Mouse (Mus musculus) midbrain, postnatal 0 days (tissue): Measurements from ENCODE around the gene Jam3. TPM values are rescaled to one million over a fixed set of nuclear protein-coding genes. Genes with fewer than 3 reads are reported as not detected.

Source experiments
- ATAC-seq: fragments of 200-750 bp; cut with Nextera tagmentation; 2 replicates; pipeline ENCODE4 v1.8.0; 2017; ENCODE audit warnings: moderate number of reproducible peaks, mild to moderate bottlenecking, moderate TSS enrichment, moderate library complexity; ENCODE audit not compliant: low FRiP score
- DNase-seq: peaks from one replicate; pipeline ENCODE4 v3.0.0-alpha.2; 2015; ENCODE audit warnings: low spot score
- H3K27ac ChIP-seq: fragments of 300-500 bp; sonication (generic); 2 replicates; pipeline ENCODE4 v1.5.1; 2014; ENCODE audit warnings: low read depth, mild to moderate bottlenecking, low read length, mixed read lengths
- H3K27me3 ChIP-seq: fragments of 300-500 bp; sonication (generic); 2 replicates; pipeline ENCODE4 v1.6.1; 2014; ENCODE audit warnings: low read length, control low read depth, mixed read lengths; ENCODE audit not compliant: insufficient read depth
- H3K36me3 ChIP-seq: fragments of 300-500 bp; sonication (generic); 2 replicates; pipeline ENCODE4 v1.6.1; 2014; ENCODE audit warnings: low read length, control low read depth, mixed read lengths; ENCODE audit not compliant: insufficient read depth
- H3K4me1 ChIP-seq: fragments of 300-500 bp; sonication (generic); 2 replicates; pipeline ENCODE4 v1.6.1; 2014; ENCODE audit warnings: mild to moderate bottlenecking, control low read depth, antibody characterized with exemption, low read length, mixed read lengths; ENCODE audit not compliant: insufficient read depth
- H3K4me2 ChIP-seq: fragments of 300-500 bp; sonication (generic); 2 replicates; pipeline ENCODE4 v1.6.1; 2014; ENCODE audit warnings: low read depth, mild to moderate bottlenecking, low read length, mixed read lengths; ENCODE audit not compliant: poor library complexity, severe bottlenecking
- H3K4me3 ChIP-seq: fragments of 300-500 bp; sonication (generic); 2 replicates; pipeline ENCODE4 v1.5.1; 2014; ENCODE audit warnings: low read depth, mild to moderate bottlenecking, low read length, moderate library complexity
- H3K9ac ChIP-seq: fragments of 300-500 bp; sonication (generic); replicated peaks from 2 replicates; pipeline ENCODE4 v1.6.1; 2014; ENCODE audit warnings: mild to moderate bottlenecking, low read length, moderate library complexity, mixed read lengths; ENCODE audit not compliant: poor library complexity, severe bottlenecking
- H3K9me3 ChIP-seq: fragments of 300-500 bp; sonication (generic); 2 replicates; pipeline ENCODE4 v1.6.1; 2016; ENCODE audit warnings: low read length, control low read depth
- CTCF ChIP-seq: IDR thresholded peaks from 2 replicates; pipeline ENCODE4 v1.5.1; 2016; ENCODE audit warnings: antibody characterized with exemption, mild to moderate bottlenecking
- WGBS: fragments of 180-500 bp; shearing (Covaris S2); extraction: QIAGEN DNeasy Blood & Tissue Kit; methylation state at CpG from one replicate; pipeline ENCODE4 v1.1.7; 2014; 5-methylcytosine and 5-hydroxymethylcytosine counted together
- polyA plus RNA-seq: library from polyadenylated mRNA; unstranded; fragments of >200 nt; fragmentation: Nextera tagmentation; extraction: Ambion mirVana; gene quantifications from 2 replicates; pipeline ENCODE4 v1.2.1, GENCODE M21; 2015
- total RNA-seq: library from RNA; depleted of rRNA; stranded (reverse); fragments of >200 nt; gene quantifications from 2 replicates; pipeline ENCODE4 v1.2.3, GENCODE M21; 2014

Gene Jam3
- total and polyA plus RNA-seq, 2 experiments from 2014 or later, result 20.6 to 29.2 TPM

- Histone ChIP-seq H3K4me2 (no peak overlapping the region), H3K4me3 (no peak overlapping the region), H3K9me3 (no peaks in the 10 kb centered on the region), H3K4me1 (peaks cover 16% of the 10 kb centered on the region), H3K27me3 (no peaks in the 10 kb centered on the region), H3K36me3 (no peaks in the 10 kb centered on the region), H3K9ac (no peak overlapping the region), H3K27ac (peak overlapping the region; percentile 44)
- no peak for ATAC-seq
- DNase-seq, result no peak
- 57% methylated on average over 10 of the region's 10 CpGs for WGBS
- no peak for TF ChIP-seq CTCF
Measured at GRCm38 (mm10) chr9:27192761-27193591, 37.8 kb upstream of the Jam3 start.

GRCm38 (mm10) chr9:27192001-27192760 is 37.0 kb upstream of the Jam3 start:
- TF ChIP-seq CTCF, result no peak
- Histone ChIP-seq H3K36me3 (no peaks in the 10 kb centered on the region), H3K9me3 (no peaks in the 10 kb centered on the region), H3K27me3 (no peaks in the 10 kb centered on the region), H3K4me3 (peak overlapping the region; percentile 14), H3K27ac (peak overlapping the region; percentile 44), H3K4me1 (peaks cover 16% of the 10 kb centered on the region), H3K4me2 (peak overlapping the region; percentile 47), H3K9ac (0 out of 2 replicates have a peak overlapping the region, but pooled peaks have one; percentile 13)
- peak; percentile 93 for DNase-seq
- ATAC-seq, result peak; percentile 93
- 3% methylated on average over 14 of the region's 14 CpGs for WGBS

GRCm38 (mm10) chr9:27191501-27191981 is 36.3 kb upstream of the Jam3 start:
- DNase-seq (peak; percentile 85), ATAC-seq (peak; percentile 56)
- WGBS, result 6% methylated on average over 7 of the region's 7 CpGs
- Histone ChIP-seq H3K9ac (0 out of 2 replicates have a peak overlapping the region, but pooled peaks have one; percentile 13), H3K27ac (peak overlapping the region; percentile 44), H3K9me3 (no peaks in the 10 kb centered on the region), H3K36me3 (no peaks in the 10 kb centered on the region), H3K4me3 (peak overlapping the region; percentile 14), H3K4me2 (peak overlapping the region; percentile 47), H3K4me1 (peaks cover 16% of the 10 kb centered on the region), H3K27me3 (no peaks in the 10 kb centered on the region)
- TF ChIP-seq CTCF, result no peak

GRCm38 (mm10) chr9:27190461-27190860 is 35.2 kb upstream of the Jam3 start:
- no peak overlapping the region for H3K9ac ChIP-seq
- no peak overlapping the region for H3K4me2 ChIP-seq
- 81% methylated on average over 8 of the region's 8 CpGs for WGBS
- peaks cover 16% of the 10 kb centered on the region for H3K4me1 ChIP-seq
- no peaks in the 10 kb centered on the region for H3K36me3 ChIP-seq
- ATAC-seq, result no peak
- DNase-seq, result no peak
- H3K27me3 ChIP-seq, result no peaks in the 10 kb centered on the region
- H3K9me3 ChIP-seq, result no peaks in the 10 kb centered on the region
- no peak for TF ChIP-seq CTCF
- H3K27ac ChIP-seq, result no peak overlapping the region
- no peak overlapping the region for H3K4me3 ChIP-seq

- 71% methylated on average over 2 of the region's 2 CpGs for WGBS
- DNase-seq, result no peak
- Histone ChIP-seq H3K4me3 (no peak overlapping the region), H3K4me2 (no peak overlapping the region), H3K9ac (no peak overlapping the region), H3K36me3 (no peaks in the 10 kb centered on the region), H3K27ac (no peak overlapping the region), H3K9me3 (no peaks in the 10 kb centered on the region), H3K4me1 (peaks cover 16% of the 10 kb centered on the region), H3K27me3 (no peaks in the 10 kb centered on the region)
- no peak for ATAC-seq
- TF ChIP-seq CTCF, result no peak
Measured at GRCm38 (mm10) chr9:27189306-27189705, 34.1 kb upstream of the Jam3 start.
